Mouse (Mus musculus): ENCODE results near the gene Bub1.

Bub1 gene

GRCm38 (mm10) chr2:127774578-127774941 is 57.1 kb downstream of the Bub1 start:
- no peak for DNase-seq (ENCODE audit: low spot score)

- no peak for DNase-seq (ENCODE audit: low spot score)
Observed at GRCm38 (mm10) chr2:127773938-127774577, 57.6 kb downstream of the Bub1 start.

GRCm38 (mm10) chr2:127761587-127761986 is 70.1 kb downstream of the Bub1 start:
- DNase-seq (ENCODE audit: low spot score): no peak

GRCm38 (mm10) chr2:127760429-127761000 is 71.2 kb downstream of the Bub1 start:
- peak; percentile 10 for DNase-seq (ENCODE audit: low spot score)

- DNase-seq (ENCODE audit: low spot score): no peak
Observed at GRCm38 (mm10) chr2:127760014-127760413, 71.7 kb downstream of the Bub1 start.

GRCm38 (mm10) chr2:127759157-127759880 is 72.3 kb downstream of the Bub1 start:
- peak; percentile 32 for DNase-seq (ENCODE audit: low spot score)

- peak; percentile 41 for DNase-seq (ENCODE audit: low spot score)
Observed at GRCm38 (mm10) chr2:127757171-127757570, 74.5 kb downstream of the Bub1 start.

- DNase-seq (ENCODE audit: low spot score): no peak
Observed at GRCm38 (mm10) chr2:127754113-127754512, 77.6 kb downstream of the Bub1 start.

GRCm38 (mm10) chr2:127751849-127752610 is 79.6 kb downstream of the Bub1 start:
- DNase-seq (ENCODE audit: low spot score): no peak
